Comparison of ENCODE assay signal across 14 mouse cellular contexts in the genomic region with DNA sequence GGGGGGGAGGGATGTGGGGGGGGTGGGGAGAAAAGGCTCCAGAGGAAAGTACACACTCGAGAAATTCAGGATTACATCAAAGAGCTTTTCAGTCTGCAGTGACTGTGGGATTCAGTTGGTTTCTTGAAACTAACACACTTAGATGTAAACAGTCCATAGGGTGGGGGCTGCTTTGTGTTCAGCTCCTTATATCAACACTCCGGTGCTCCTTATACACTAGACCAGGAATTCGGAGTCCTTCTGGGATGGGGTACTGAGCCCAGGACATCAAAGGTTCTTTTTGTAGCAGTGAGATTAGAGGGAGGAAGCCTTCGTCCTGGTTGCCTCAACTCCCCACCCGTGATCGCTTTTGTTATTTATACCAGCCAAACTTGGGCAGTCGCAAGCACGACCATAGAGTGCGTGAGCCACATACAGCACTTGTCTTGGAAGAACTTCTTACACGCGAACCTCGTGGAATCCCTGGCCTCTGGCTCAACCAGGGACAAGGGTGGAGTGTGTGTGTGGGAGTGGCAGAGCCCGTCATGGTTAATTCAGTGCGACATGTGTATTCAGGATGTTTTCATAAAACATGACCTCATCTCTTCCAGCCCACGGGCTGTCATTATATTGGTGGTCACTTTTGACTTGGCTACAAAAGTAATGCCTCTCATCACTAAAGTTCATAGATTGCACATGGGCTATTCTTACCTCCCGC.
DNase-seq lines count a peak whose midpoint lies in the region; ATAC-seq and TF ChIP-seq lines count a peak whose summit lies in the region.
"Had no signal": no experiment of that assay in that cellular context is flagged by ENCODE, and none has a peak within 500 bp of the region (broad histone marks: within the 10 kb centered on the region; RNA-seq: fewer than 3 reads in every experiment).

No protein-coding gene starts in this region.

- no peak for TF ChIP-seq CTCF in lung, adult 2 months (IDR thresholded peaks at IDR 0.05; ENCODE audit: insufficient read depth, low read length)

- no peak overlapping the region for H3K27ac ChIP-seq in heart, embryonic 14.5 days (replicated peaks in 1 of 2; ENCODE audit: control insufficient read depth in 1 of 2, insufficient read depth in 1 of 2, low read depth in 2 of 2, low read length in 2 of 2)
- H3K27ac ChIP-seq in lung, embryonic 15.5 days = no peak overlapping the region
- H3K27ac ChIP-seq in liver, embryonic 12.5 days = peak overlapping the region; percentile 75
- H3K27ac ChIP-seq: hindbrain, embryonic 12.5 days; midbrain, embryonic 12.5 days; neural tube, embryonic 13.5 days had no signal

- no peak overlapping the region for H3K9ac ChIP-seq in heart, embryonic 14.5 days (ENCODE audit: low read length)
- no peak overlapping the region for H3K9ac ChIP-seq in lung, embryonic 15.5 days
- H3K9ac ChIP-seq in liver, embryonic 12.5 days = peak overlapping the region; percentile 13
- H3K9ac ChIP-seq: hindbrain, embryonic 12.5 days; midbrain, embryonic 12.5 days; neural tube, embryonic 13.5 days had no signal

- no peaks in the 10 kb centered on the region for H3K9me3 ChIP-seq in heart, embryonic 14.5 days (ENCODE audit: control insufficient read depth, low read length)
- H3K9me3 ChIP-seq in lung, embryonic 15.5 days = no peaks in the 10 kb centered on the region
- H3K9me3 ChIP-seq in liver, embryonic 12.5 days (replicated peaks) = no peaks in the 10 kb centered on the region
- H3K9me3 ChIP-seq: hindbrain, embryonic 12.5 days; midbrain, embryonic 12.5 days; neural tube, embryonic 13.5 days had no signal

- H3K4me2 ChIP-seq in heart, embryonic 14.5 days (ENCODE audit: low read length) = no peak overlapping the region
- peak overlapping the region; percentile 23 for H3K4me2 ChIP-seq in lung, embryonic 15.5 days
- H3K4me2 ChIP-seq in liver, embryonic 12.5 days = 0 out of 2 replicates have a peak overlapping the region, but pooled peaks have one; percentile 56
- H3K4me2 ChIP-seq: hindbrain, embryonic 12.5 days; midbrain, embryonic 12.5 days; neural tube, embryonic 13.5 days had no signal

- ATAC-seq in heart, embryonic 14.5 days (ENCODE audit: insufficient number of reproducible peaks, insufficient read depth, low FRiP score, low read depth) = 0 out of 2 replicates have a peak, but pooled peaks have one; percentile 7
- ATAC-seq in lung, embryonic 15.5 days (ENCODE audit: borderline replicate concordance, extremely low read depth, low FRiP score, low TSS enrichment) = no peak
- ATAC-seq in liver, embryonic 12.5 days = no peak

- no peaks in the 10 kb centered on the region for H3K36me3 ChIP-seq in heart, embryonic 14.5 days (ENCODE audit: control insufficient read depth, insufficient read depth, low read length)
- H3K36me3 ChIP-seq in lung, embryonic 15.5 days = no peaks in the 10 kb centered on the region
- no peaks in the 10 kb centered on the region for H3K36me3 ChIP-seq in liver, embryonic 12.5 days
- H3K36me3 ChIP-seq: hindbrain, embryonic 12.5 days; midbrain, embryonic 12.5 days; neural tube, embryonic 13.5 days had no signal

- no peak for DNase-seq in heart, postnatal 14 days
- DNase-seq in lung, adult 2 months = no peak
- DNase-seq in retina, postnatal 1 day = peak; percentile 73
- no peak for DNase-seq in cerebellum, adult 18-20 months
- DNase-seq in embryo, embryonic 9.5 days (ENCODE audit: extremely low spot score) = no peak
- DNase-seq: cerebellum, adult 2 months; heart, adult 11 months; right cerebral cortex, adult 18-20 months had no signal

- 57% methylated on average over 16 of the region's 16 CpGs for WGBS in heart, embryonic 14.5 days
- 26% methylated on average over 16 of the region's 16 CpGs for WGBS in lung, embryonic 15.5 days
- 32% methylated on average over 16 of the region's 16 CpGs for WGBS in lung, adult 2 months
- 62% methylated on average over 16 of the region's 16 CpGs for WGBS in liver, embryonic 12.5 days (ENCODE audit: insufficient replicate concordance)

- peaks cover 20% of the 10 kb centered on the region in 2 experiments for H3K4me1 ChIP-seq in heart, embryonic 14.5 days (ENCODE audit: control insufficient read depth in 2 of 2, insufficient read depth in 2 of 2, low read length in 2 of 2)
- peaks cover 18% of the 10 kb centered on the region for H3K4me1 ChIP-seq in lung, embryonic 15.5 days
- H3K4me1 ChIP-seq in lung, adult 2 months (ENCODE audit: control insufficient read depth, insufficient read depth, low read length) = no peaks in the 10 kb centered on the region; the same call in 1 of the 2 replicates
- peaks cover 91% of the 10 kb centered on the region for H3K4me1 ChIP-seq in liver, embryonic 12.5 days
- H3K4me1 ChIP-seq: hindbrain, embryonic 12.5 days had no signal

- TF ChIP-seq POLR2A in lung, adult 2 months (IDR thresholded peaks at IDR 0.05; ENCODE audit: borderline replicate concordance, extremely low read depth, low read depth, low read length) = no peak

- intact Hi-C loops in heart, postnatal 14 days (cut with DNase I) = no loop called here

- no peaks in the 10 kb centered on the region for H3K27me3 ChIP-seq in heart, embryonic 14.5 days (ENCODE audit: control insufficient read depth, insufficient read depth, low read length)
- H3K27me3 ChIP-seq in lung, embryonic 15.5 days = no peaks in the 10 kb centered on the region
- H3K27me3 ChIP-seq in liver, embryonic 12.5 days (replicated peaks) = no peaks in the 10 kb centered on the region
- H3K27me3 ChIP-seq: hindbrain, embryonic 12.5 days; midbrain, embryonic 12.5 days; neural tube, embryonic 13.5 days had no signal

- H3K4me3 ChIP-seq in heart, embryonic 14.5 days (ENCODE audit: control insufficient read depth in 1 of 2, insufficient read depth in 1 of 2, low read depth in 1 of 2, low read length in 2 of 2) = no peak overlapping the region
- no peak overlapping the region for H3K4me3 ChIP-seq in lung, embryonic 15.5 days
- H3K4me3 ChIP-seq in lung, adult 2 months (replicated peaks; ENCODE audit: extremely low read depth, low read depth, low read length) = no peak overlapping the region
- no peak overlapping the region for H3K4me3 ChIP-seq in liver, embryonic 12.5 days
- H3K4me3 ChIP-seq: hindbrain, embryonic 12.5 days; midbrain, embryonic 12.5 days; neural tube, embryonic 13.5 days had no signal
